Mouse (Mus musculus) forebrain, embryonic 10.5 days (tissue): ENCODE results near the gene Garnl3. TPM values are rescaled to one million over a fixed set of nuclear protein-coding genes. Genes with fewer than 3 reads are reported as not detected.
A peak's percentile ranks its signal among the peaks of the same experiment; 100 is the strongest.

Experiments
- DNase-seq: peaks from one replicate; pipeline ENCODE4 v3.0.0-alpha.2; 2017; ENCODE audit warnings: low spot score; ENCODE audit errors: extremely low spot score
- H3K27ac ChIP-seq: fragments of 300-500 bp; sonication (generic); 2 replicates; pipeline ENCODE4 v1.5.1; 2016; ENCODE audit warnings: mild to moderate bottlenecking
- H3K27me3 ChIP-seq: fragments of 300-500 bp; sonication (generic); 2 replicates; pipeline ENCODE4 v1.6.1; 2016; ENCODE audit warnings: mild to moderate bottlenecking; ENCODE audit not compliant: poor library complexity, severe bottlenecking
- H3K36me3 ChIP-seq: fragments of 300-500 bp; sonication (generic); replicated peaks from 2 replicates; pipeline ENCODE4 v1.6.1; 2016; ENCODE audit warnings: mild to moderate bottlenecking, moderate library complexity
- H3K4me1 ChIP-seq: fragments of 300-500 bp; sonication (generic); 2 replicates; pipeline ENCODE4 v1.6.1; 2016
- H3K4me3 ChIP-seq: fragments of 300-500 bp; sonication (generic); 2 replicates; pipeline ENCODE4 v1.5.1; 2016; ENCODE audit warnings: mild to moderate bottlenecking, moderate library complexity
- H3K9me3 ChIP-seq: fragments of 300-500 bp; sonication (generic); 2 replicates; pipeline ENCODE4 v1.6.1; 2016; ENCODE audit warnings: mild to moderate bottlenecking, moderate library complexity
- WGBS: fragments of 180-500 bp; shearing (Covaris S2); methylation state at CpG from one replicate; pipeline ENCODE4 v1.1.7; 2016; 5-methylcytosine and 5-hydroxymethylcytosine counted together
- polyA plus RNA-seq: library from polyadenylated mRNA; unstranded; fragments of >200 nt; fragmentation: Nextera tagmentation; extraction: Ambion mirVana; gene quantifications from 2 replicates; pipeline ENCODE4 v1.2.1, GENCODE M21; 2016

The Garnl3 gene
- polyA plus RNA-seq, 1 experiment from 2014 or later, result 9.1 TPM

- Histone ChIP-seq H3K4me1 (peaks cover 39% of the 10 kb centered on the region), H3K36me3 (peaks cover 52% of the 10 kb centered on the region), H3K27ac (no peak overlapping the region), H3K4me3 (peak overlapping the region; percentile 97; the same call in 1 of the 2 replicates), H3K27me3 (no peaks in the 10 kb centered on the region), H3K9me3 (no peaks in the 10 kb centered on the region)
- no peak for DNase-seq
- WGBS, result 96% methylated on average over 4 of the region's 4 CpGs
These were observed 171.2 kb downstream of the Garnl3 start for GRCm38 (mm10) chr2:32960273-32960672.

- Histone ChIP-seq H3K27ac (no peak overlapping the region), H3K36me3 (peaks cover 51% of the 10 kb centered on the region), H3K4me1 (peaks cover 12% of the 10 kb centered on the region), H3K27me3 (no peaks in the 10 kb centered on the region), H3K4me3 (no peak overlapping the region), H3K9me3 (peaks cover 6% of the 10 kb centered on the region; the same call in 1 of the 2 replicates)
- no peak for DNase-seq
- WGBS, result 67% methylated on average over 8 of the region's 8 CpGs
These were observed 174.1 kb downstream of the Garnl3 start for GRCm38 (mm10) chr2:32957344-32957743.

- 91% methylated on average over 2 of the region's 2 CpGs for WGBS
- H3K36me3 ChIP-seq, result peaks cover 66% of the 10 kb centered on the region
- H3K27ac ChIP-seq, result no peak overlapping the region
These were observed 176.9 kb downstream of the Garnl3 start for GRCm38 (mm10) chr2:32954581-32954980.

GRCm38 (mm10) chr2:32947454-32947853, 184.0 kb downstream of the Garnl3 start:
- 93% methylated on average over 11 of the region's 11 CpGs for WGBS
- Histone ChIP-seq H3K36me3 (peaks cover 63% of the 10 kb centered on the region), H3K27ac (no peak overlapping the region)

More at GRCm38 (mm10) chr2:32954581-32954980, 176.9 kb downstream of the Garnl3 start:
- Histone ChIP-seq H3K9me3 (peaks cover 6% of the 10 kb centered on the region; the same call in 1 of the 2 replicates), H3K27me3 (no peaks in the 10 kb centered on the region), H3K4me1 (no peaks in the 10 kb centered on the region), H3K4me3 (no peak overlapping the region)
- DNase-seq, result no peak

GRCm38 (mm10) chr2:32940483-32940882, 191.0 kb downstream of the Garnl3 start:
- Histone ChIP-seq H3K4me3 (no peak overlapping the region), H3K27ac (no peak overlapping the region), H3K27me3 (no peaks in the 10 kb centered on the region), H3K4me1 (no peaks in the 10 kb centered on the region), H3K9me3 (no peaks in the 10 kb centered on the region), H3K36me3 (peaks cover 64% of the 10 kb centered on the region)
- 91% methylated on average over 4 of the region's 4 CpGs for WGBS
- no peak for DNase-seq

More at GRCm38 (mm10) chr2:32947454-32947853, 184.0 kb downstream of the Garnl3 start:
- no peaks in the 10 kb centered on the region for H3K27me3 ChIP-seq
- H3K4me3 ChIP-seq, result no peak overlapping the region
- H3K4me1 ChIP-seq, result no peaks in the 10 kb centered on the region
- H3K9me3 ChIP-seq, result no peaks in the 10 kb centered on the region
- no peak for DNase-seq

GRCm38 (mm10) chr2:32939418-32939817, 192.0 kb downstream of the Garnl3 start:
- no peak for DNase-seq
- Histone ChIP-seq H3K27ac (no peak overlapping the region), H3K4me1 (no peaks in the 10 kb centered on the region), H3K4me3 (no peak overlapping the region), H3K36me3 (peaks cover 64% of the 10 kb centered on the region), H3K27me3 (no peaks in the 10 kb centered on the region), H3K9me3 (no peaks in the 10 kb centered on the region)
- WGBS, result 62% methylated on average over 5 of the region's 5 CpGs

- WGBS, result 92% methylated on average over 5 of the region's 5 CpGs
- peaks cover 67% of the 10 kb centered on the region for H3K36me3 ChIP-seq
These were observed 192.7 kb downstream of the Garnl3 start for GRCm38 (mm10) chr2:32938741-32939140.

More at GRCm38 (mm10) chr2:32938741-32939140, 192.7 kb downstream of the Garnl3 start:
- no peaks in the 10 kb centered on the region for H3K9me3 ChIP-seq
- H3K4me1 ChIP-seq, result no peaks in the 10 kb centered on the region
- DNase-seq, result no peak
- no peak overlapping the region for H3K27ac ChIP-seq
- no peak overlapping the region for H3K4me3 ChIP-seq
- no peaks in the 10 kb centered on the region for H3K27me3 ChIP-seq

Other genes starting within 250 kb of the Garnl3 start
- gene Rpl12, start 170.1 kb downstream of the Garnl3 start, polyA plus RNA-seq, result 192 and 197 TPM in 2 replicates
- 6.6 and 8.0 TPM in 2 replicates for gene Lrsam1, start 170.0 kb downstream of the Garnl3 start, polyA plus RNA-seq
- 14.2 and 14.8 TPM in 2 replicates for gene Slc2a8, start 149.6 kb downstream of the Garnl3 start, polyA plus RNA-seq
- 24.3 and 25.1 TPM in 2 replicates for gene Angptl2, start 84.4 kb upstream of the Garnl3 start, polyA plus RNA-seq
- gene Ralgps1, start 239.8 kb upstream of the Garnl3 start, polyA plus RNA-seq, result 6.2 and 6.9 TPM in 2 replicates